Mouse (Mus musculus) megakaryocyte, embryonic 14.5 days (primary cell): ENCODE measurements around the gene Smox. TPM values are rescaled to one million over a fixed set of nuclear protein-coding genes. Genes with fewer than 3 reads are reported as not detected.
A peak's percentile ranks its signal among the peaks of the same experiment; 100 is the strongest.

Source experiments
- H3K27me3 ChIP-seq: replicated peaks from 2 replicates; pipeline ENCODE3; 2012; ENCODE audit warnings: inconsistent platforms
- H3K36me3 ChIP-seq: replicated peaks from 2 replicates; pipeline ENCODE3; 2012; ENCODE audit warnings: low read length, inconsistent platforms, mixed read lengths
- H3K4me1 ChIP-seq: 2 replicates; pipeline ENCODE4 v1.6.1; 2012; ENCODE audit warnings: inconsistent platforms
- H3K4me3 ChIP-seq: replicated peaks from 2 replicates; pipeline ENCODE3; 2012; ENCODE audit warnings: moderate library complexity, mild to moderate bottlenecking, inconsistent platforms
- H3K9me3 ChIP-seq: 2 replicates; pipeline ENCODE4 v1.6.1; 2012; ENCODE audit warnings: inconsistent platforms
- FLI1 ChIP-seq: IDR thresholded peaks from 2 replicates; pipeline ENCODE4 v1.6.1; 2012; ENCODE audit warnings: low read length, inconsistent platforms, mixed read lengths
- GATA1 ChIP-seq: IDR thresholded peaks from 3 replicates; pipeline ENCODE4 v1.6.1; 2012; ENCODE audit warnings: mixed read lengths, low read length, inconsistent platforms, borderline replicate concordance
- polyA plus RNA-seq: library from polyadenylated mRNA; stranded (reverse); fragments of >175 nt; gene quantifications from 2 replicates; pipeline ENCODE4 v1.2.3, GENCODE M21; 2012; ENCODE audit warnings: low replicate concordance; ENCODE audit not compliant: insufficient read depth

Gene Smox
- polyA plus RNA-seq, 1 experiment: 504 TPM

DNA sequence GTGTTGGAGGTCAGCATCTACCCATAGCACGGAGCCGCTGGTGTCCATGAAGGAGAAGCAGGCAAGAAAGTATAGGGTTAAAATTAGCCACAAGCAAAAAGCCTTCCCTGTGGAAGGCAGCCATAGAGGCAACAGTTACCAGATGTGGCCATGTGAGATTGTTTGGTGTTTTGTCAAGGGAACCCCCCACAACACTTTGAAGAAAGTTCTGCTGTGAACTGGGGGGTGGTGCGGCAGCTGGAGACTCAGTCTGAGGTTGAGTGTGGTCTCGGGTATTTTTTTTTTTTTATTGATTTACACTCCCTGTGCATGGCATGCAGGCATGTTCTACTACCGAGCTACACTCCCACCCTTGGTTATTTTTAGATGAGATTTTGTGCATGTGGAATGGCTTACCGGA lies 8.8 kb upstream of the Smox start:
- Histone ChIP-seq H3K4me1 (peaks cover 36% of the 10 kb centered on the region), H3K4me3 (no peak overlapping the region), H3K27me3 (peaks cover 11% of the 10 kb centered on the region), H3K9me3 (peaks cover 9% of the 10 kb centered on the region), H3K36me3 (peaks cover 10% of the 10 kb centered on the region)
- no peak for TF ChIP-seq GATA1
- TF ChIP-seq FLI1: no peak

DNA sequence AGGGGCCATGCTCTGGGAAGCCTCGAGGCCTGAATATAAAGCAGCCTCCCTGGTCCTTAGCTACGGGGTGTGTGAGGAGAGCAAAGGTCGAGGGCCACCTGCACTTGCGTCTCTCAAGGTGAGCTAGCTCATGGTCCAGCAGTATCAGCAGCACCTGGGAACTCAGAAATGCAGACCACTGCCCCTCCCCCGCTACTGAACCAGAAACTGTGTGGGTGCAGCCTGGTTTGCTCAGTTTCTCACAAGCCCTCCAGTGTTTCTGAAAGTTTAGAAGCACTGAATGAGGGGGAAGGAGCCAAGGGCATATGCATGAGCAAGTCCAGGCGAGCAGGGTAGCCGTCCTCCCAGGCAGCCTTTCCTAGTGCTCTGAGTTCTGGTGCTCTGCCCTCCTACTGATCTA lies 7.7 kb upstream of the Smox start:
- peaks cover 29% of the 10 kb centered on the region for H3K4me1 ChIP-seq
- peaks cover 6% of the 10 kb centered on the region for H3K27me3 ChIP-seq
- H3K9me3 ChIP-seq: peaks cover 8% of the 10 kb centered on the region
- peaks cover 10% of the 10 kb centered on the region for H3K36me3 ChIP-seq
- H3K4me3 ChIP-seq: no peak overlapping the region
- TF ChIP-seq GATA1: no peak
- no peak for TF ChIP-seq FLI1

DNA sequence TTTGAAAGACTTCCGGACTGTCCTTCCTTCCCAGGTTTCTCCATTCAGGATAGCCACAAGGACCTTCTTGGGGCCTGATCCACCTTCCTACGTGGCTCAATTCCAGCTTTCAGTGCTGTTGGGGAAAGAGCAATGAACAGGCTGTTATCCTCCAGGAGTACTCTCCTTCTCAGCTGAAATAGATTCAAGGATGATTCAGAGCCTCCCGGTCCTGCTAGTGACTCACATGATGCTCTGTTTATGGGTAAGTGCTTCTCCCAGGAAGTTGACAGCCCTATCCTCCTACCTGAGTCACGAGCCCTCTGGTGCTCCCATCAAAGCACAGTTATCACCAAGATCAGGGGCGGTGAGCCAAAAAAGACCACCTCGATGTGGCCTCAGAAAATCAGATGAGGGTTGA lies 7.1 kb upstream of the Smox start:
- H3K4me1 ChIP-seq: peaks cover 32% of the 10 kb centered on the region
- H3K9me3 ChIP-seq: peaks cover 2% of the 10 kb centered on the region
- no peak for TF ChIP-seq FLI1
- no peak for TF ChIP-seq GATA1
- H3K4me3 ChIP-seq: no peak overlapping the region
- peaks cover 6% of the 10 kb centered on the region for H3K27me3 ChIP-seq
- H3K36me3 ChIP-seq: peaks cover 7% of the 10 kb centered on the region

DNA sequence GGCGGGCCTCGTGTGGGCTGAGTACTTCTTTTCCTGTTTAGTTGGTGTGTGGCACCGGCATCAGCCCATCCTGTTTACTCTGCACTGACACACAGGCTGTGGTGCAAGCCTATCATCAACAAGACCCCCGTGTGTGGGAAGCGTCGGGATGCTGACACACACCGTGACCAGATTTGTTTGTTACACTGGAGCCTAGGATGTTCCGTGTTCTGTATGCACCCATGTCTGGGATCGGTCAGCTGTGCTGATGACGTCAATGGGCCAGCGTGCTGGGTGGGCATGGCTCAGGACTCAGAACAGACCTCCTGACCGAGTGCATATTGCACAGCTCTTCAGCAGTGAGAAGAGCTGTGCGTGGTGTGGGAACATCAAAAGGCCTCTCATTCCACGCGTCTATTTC lies 6.2 kb upstream of the Smox start:
- H3K27me3 ChIP-seq: peaks cover 6% of the 10 kb centered on the region
- peaks cover 6% of the 10 kb centered on the region for H3K36me3 ChIP-seq
- TF ChIP-seq FLI1 (no peak), GATA1 (no peak)
- no peaks in the 10 kb centered on the region for H3K9me3 ChIP-seq
- no peak overlapping the region for H3K4me3 ChIP-seq
- H3K4me1 ChIP-seq: peaks cover 33% of the 10 kb centered on the region

DNA sequence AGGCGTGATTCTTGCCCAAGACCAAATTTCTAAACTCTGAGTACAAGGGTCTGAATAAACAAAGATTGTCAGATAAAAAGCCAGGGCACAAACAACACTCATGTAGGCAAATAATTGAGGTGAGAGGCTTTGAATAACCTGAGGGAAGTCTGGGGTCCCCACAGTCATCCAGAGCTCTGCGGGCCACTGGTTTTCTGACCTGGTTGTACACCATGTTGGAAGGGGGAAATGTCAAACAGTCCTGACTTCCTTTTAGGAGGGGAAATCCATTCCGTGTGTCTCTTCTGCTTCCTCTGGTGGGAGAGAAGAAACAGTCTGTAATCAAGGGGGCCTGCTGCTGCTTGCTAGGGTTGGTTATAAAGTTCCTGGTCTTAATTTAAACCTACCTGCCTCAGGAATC lies 5.2 kb upstream of the Smox start:
- no peak overlapping the region for H3K4me3 ChIP-seq

DNA sequence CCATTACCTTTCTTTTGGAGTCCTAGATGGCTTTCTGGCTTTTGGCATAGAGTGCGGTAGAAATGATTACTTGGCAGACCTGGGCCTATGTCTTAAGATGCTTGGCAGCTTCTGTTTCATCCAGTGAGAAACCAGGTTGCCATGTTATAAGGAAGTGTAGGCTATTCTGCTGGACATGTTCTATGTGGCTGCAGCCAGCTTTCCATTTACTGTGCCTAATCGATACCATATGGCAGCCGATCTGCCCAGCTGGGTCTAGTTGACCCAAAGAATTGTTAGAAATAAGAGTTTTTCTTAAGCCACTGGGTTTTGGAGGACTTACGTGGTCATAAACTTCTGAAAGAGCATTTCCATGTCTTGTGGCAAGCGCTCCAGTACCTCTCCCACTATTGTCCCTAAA lies 4.0 kb upstream of the Smox start:
- Histone ChIP-seq H3K4me3 (no peak overlapping the region), H3K36me3 (peaks cover 6% of the 10 kb centered on the region), H3K4me1 (peaks cover 38% of the 10 kb centered on the region), H3K27me3 (peaks cover 6% of the 10 kb centered on the region), H3K9me3 (no peaks in the 10 kb centered on the region)
- TF ChIP-seq GATA1: no peak
- TF ChIP-seq FLI1: no peak

More for the DNA sequence above, 5.2 kb upstream of the Smox start:
- Histone ChIP-seq H3K27me3 (peaks cover 6% of the 10 kb centered on the region), H3K36me3 (peaks cover 6% of the 10 kb centered on the region), H3K9me3 (no peaks in the 10 kb centered on the region), H3K4me1 (peaks cover 32% of the 10 kb centered on the region)
- no peak for TF ChIP-seq FLI1
- no peak for TF ChIP-seq GATA1

DNA sequence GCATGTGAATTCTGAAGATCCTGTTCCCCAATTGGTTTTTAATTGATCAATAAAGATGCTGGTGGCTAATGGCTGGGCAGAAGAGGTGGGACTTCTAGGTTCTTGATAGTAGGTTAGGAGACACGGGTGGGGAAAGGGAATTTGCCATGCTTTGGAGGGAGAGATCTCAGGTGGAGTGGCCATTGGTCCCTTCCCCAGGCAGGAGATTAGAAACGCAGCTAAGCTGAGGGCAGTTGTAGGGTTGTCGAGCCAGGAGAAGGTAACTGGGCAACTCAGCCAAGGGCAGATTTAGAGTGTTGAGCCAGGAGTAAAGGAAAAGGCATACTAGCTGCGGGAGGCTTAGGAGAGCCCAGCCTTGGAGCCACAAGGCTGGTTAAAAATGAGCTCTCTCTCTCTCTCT lies 3.0 kb upstream of the Smox start:
- Histone ChIP-seq H3K9me3 (no peaks in the 10 kb centered on the region), H3K4me3 (no peak overlapping the region), H3K27me3 (peaks cover 6% of the 10 kb centered on the region), H3K4me1 (peaks cover 47% of the 10 kb centered on the region), H3K36me3 (peaks cover 7% of the 10 kb centered on the region)
- TF ChIP-seq GATA1: no peak
- TF ChIP-seq FLI1: no peak

DNA sequence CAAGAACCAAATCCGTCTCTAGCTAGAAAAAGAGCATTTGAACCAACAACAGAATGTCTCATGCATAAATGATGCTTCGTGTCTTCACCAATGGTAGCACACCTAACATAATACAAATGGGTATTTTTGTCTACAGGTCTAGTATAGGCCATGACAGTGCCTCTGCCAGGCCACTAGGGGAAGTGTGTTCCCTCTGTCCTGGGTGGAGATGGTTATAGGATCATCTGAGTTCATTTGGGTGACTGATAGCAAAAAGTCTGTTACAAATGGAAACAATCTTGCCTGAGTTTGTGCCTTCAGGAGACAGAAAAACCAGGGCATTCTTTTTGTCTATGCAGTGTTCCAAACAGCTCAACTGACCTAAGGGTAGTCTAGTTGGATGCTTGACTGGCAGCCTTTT lies 2.4 kb upstream of the Smox start:
- Histone ChIP-seq H3K4me1 (peaks cover 49% of the 10 kb centered on the region), H3K27me3 (peaks cover 6% of the 10 kb centered on the region), H3K4me3 (no peak overlapping the region), H3K36me3 (peaks cover 13% of the 10 kb centered on the region), H3K9me3 (no peaks in the 10 kb centered on the region)
- no peak for TF ChIP-seq GATA1
- TF ChIP-seq FLI1: no peak

DNA sequence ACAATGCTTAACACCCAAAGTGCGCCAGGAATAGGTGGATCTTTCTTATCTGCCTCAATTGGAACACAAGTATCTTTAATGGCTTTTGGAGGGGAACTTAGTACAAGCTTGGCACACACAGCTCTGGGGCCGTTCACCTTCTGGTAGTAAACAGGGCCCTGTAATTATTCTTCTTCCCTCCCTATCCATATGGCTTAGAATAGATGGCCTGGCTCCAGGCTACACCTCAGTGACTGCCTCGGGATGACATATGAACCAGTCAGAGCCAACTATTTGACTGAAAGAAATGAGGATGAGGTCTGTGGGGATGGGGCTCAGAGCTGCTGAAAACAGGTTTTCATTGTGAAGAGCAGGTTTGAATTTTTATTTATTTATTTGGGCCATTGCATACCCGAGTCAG lies 1.7 kb upstream of the Smox start:
- no peaks in the 10 kb centered on the region for H3K9me3 ChIP-seq
- H3K27me3 ChIP-seq: peaks cover 6% of the 10 kb centered on the region
- no peak for TF ChIP-seq FLI1
- no peak for TF ChIP-seq GATA1
- H3K36me3 ChIP-seq: peaks cover 20% of the 10 kb centered on the region
- peaks cover 53% of the 10 kb centered on the region for H3K4me1 ChIP-seq
- H3K4me3 ChIP-seq: no peak overlapping the region

DNA sequence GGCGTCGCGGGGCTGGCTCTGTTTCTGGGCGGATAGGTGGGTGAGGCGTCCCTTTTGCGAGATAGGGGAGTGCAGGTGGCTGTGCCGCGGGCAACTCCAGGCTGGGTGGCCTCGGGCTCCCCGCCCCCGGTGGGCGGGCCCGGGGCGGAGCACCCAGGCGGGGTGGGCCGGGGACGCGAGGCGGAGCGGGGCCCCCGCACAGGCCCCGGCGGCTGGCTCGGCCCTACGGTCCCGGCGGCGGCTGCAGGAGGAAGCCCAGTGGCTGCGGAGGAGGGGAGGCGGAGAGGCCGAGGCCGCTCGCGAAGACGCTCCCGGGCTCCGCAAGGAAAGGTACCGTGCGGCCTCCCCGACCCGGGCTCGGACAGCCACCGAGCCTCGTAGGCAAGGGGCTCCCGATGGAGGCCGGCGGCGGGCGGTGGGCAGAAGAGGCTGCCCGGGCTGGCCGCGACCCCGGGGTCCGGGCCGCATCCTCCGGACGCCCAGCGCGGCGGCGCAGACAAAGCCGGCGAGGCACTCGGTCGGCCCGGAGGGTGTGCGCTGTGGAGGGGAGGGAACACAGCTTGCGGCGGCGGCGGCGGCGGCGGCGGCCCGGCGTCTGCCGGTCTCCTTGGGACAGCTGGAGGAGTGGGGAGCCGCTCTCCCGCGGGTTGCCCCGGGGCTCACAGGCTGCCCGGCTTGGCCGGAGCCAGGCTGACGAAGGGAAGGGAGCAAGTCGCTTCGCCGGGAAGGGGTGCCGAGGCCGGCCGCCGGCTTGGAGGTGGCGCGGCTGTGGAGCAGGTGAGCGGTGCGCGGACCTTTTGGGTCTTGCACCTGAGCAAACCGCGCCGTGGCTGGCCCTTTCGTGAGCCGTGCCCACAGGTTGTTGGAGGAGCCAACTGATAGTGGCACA lies 655 bp downstream of the Smox start:
- TF ChIP-seq FLI1 (no peak), GATA1 (no peak)
- Histone ChIP-seq H3K9me3 (no peaks in the 10 kb centered on the region), H3K36me3 (peaks cover 28% of the 10 kb centered on the region), H3K4me1 (peaks cover 70% of the 10 kb centered on the region), H3K27me3 (no peaks in the 10 kb centered on the region), H3K4me3 (peak overlapping the region; percentile 95)
